Mouse (Mus musculus) ES-Bruce4 (cell line): ENCODE results near the gene Ppp1r14d.

ENCODE experiments used
- CTCF ChIP-seq: IDR thresholded peaks from one replicate; pipeline ENCODE4 v1.8.1; 2011; ENCODE audit warnings: low read depth, low read length
- POLR2A ChIP-seq: IDR thresholded peaks from one replicate; pipeline ENCODE4 v1.8.1; 2011; ENCODE audit warnings: low read length; ENCODE audit not compliant: insufficient read depth

GRCm38 (mm10) chr2:119260518-119260917, 30.8 kb upstream of the Ppp1r14d start:
- no peak for TF ChIP-seq POLR2A
- no peak for TF ChIP-seq CTCF
